In genomic region chr13:59875637-59876036, GRCm38 (mm10) we compare ENCODE assay signal across 11 mouse cellular contexts. TPM values are rescaled to one million over a fixed set of nuclear protein-coding genes. Genes with fewer than 3 reads are reported as not detected.
DNase-seq lines count a peak whose midpoint lies in the region; ATAC-seq and TF ChIP-seq lines count a peak whose summit lies in the region.
"Had no signal": no experiment of that assay in that cellular context is flagged by ENCODE, and none has a peak within 500 bp of the region (broad histone marks: within the 10 kb centered on the region; RNA-seq: fewer than 3 reads in every experiment).

No protein-coding gene starts in this region.

- ATAC-seq in kidney, embryonic 14.5 days (ENCODE audit: low FRiP score, low TSS enrichment), result 0 out of 2 replicates have a peak, but pooled peaks have one; percentile 20
- ATAC-seq in hindbrain, embryonic 13.5 days (ENCODE audit: low FRiP score), result no peak

- no peak overlapping the region for H3K4me3 ChIP-seq in C2C12 (ENCODE audit: insufficient read depth, poor library complexity, severe bottlenecking)
- no peak overlapping the region for H3K4me3 ChIP-seq in kidney, embryonic 14.5 days (ENCODE audit: low read length)
- no peak overlapping the region for H3K4me3 ChIP-seq in hindbrain, embryonic 13.5 days
- H3K4me3 ChIP-seq: layer of hippocampus, adult 2 months; midbrain, embryonic 12.5 days had no signal

- no peak overlapping the region for H3ac ChIP-seq in C2C12 (ENCODE audit: control insufficient read depth, insufficient read length, low read depth)

- no peaks in the 10 kb centered on the region for H3K79me2 ChIP-seq in C2C12 (ENCODE audit: control insufficient read depth, insufficient read depth)

- H3K9me3 ChIP-seq in kidney, embryonic 14.5 days (ENCODE audit: control insufficient read depth, low read length), result no peaks in the 10 kb centered on the region
- no peaks in the 10 kb centered on the region for H3K9me3 ChIP-seq in hindbrain, embryonic 13.5 days
- H3K9me3 ChIP-seq: midbrain, embryonic 12.5 days had no signal

- H3K27me3 ChIP-seq in C2C12 (ENCODE audit: control insufficient read depth, insufficient read depth, insufficient read length), result no peaks in the 10 kb centered on the region
- H3K27me3 ChIP-seq in kidney, embryonic 14.5 days (ENCODE audit: control insufficient read depth, insufficient read depth, low read length), result no peaks in the 10 kb centered on the region
- no peaks in the 10 kb centered on the region for H3K27me3 ChIP-seq in hindbrain, embryonic 13.5 days
- H3K27me3 ChIP-seq: midbrain, embryonic 12.5 days had no signal

- TF ChIP-seq CTCF in C2C12 (IDR thresholded peaks at IDR 0.05; ENCODE audit: control insufficient read depth, insufficient read depth, insufficient read length), result no peak

- no peak overlapping the region for H3K4me2 ChIP-seq in kidney, embryonic 14.5 days (replicated peaks; ENCODE audit: low read depth, low read length)
- no peak overlapping the region for H3K4me2 ChIP-seq in hindbrain, embryonic 13.5 days
- H3K4me2 ChIP-seq: midbrain, embryonic 12.5 days had no signal

- H3K27ac ChIP-seq in kidney, embryonic 14.5 days (ENCODE audit: low read depth, low read length), result no peak overlapping the region
- H3K27ac ChIP-seq in hindbrain, embryonic 13.5 days, result no peak overlapping the region
- H3K27ac ChIP-seq: layer of hippocampus, adult 2 months; midbrain, embryonic 12.5 days had no signal

- peak; percentile 32 for DNase-seq in gastrocnemius, postnatal 25 days
- no peak for DNase-seq in gastrocnemius, adult 8-10 months (ENCODE audit: low spot score in 2 of 2)
- DNase-seq in lung, postnatal 36 days, result peak; percentile 61
- no peak for DNase-seq in spleen, postnatal 14 days (ENCODE audit: low spot score in 2 of 2)
- no peak for DNase-seq in embryo, embryonic 10.5 days (ENCODE audit: low spot score)
- DNase-seq: adrenal gland, postnatal 10 days had no signal

- no peaks in the 10 kb centered on the region for H3K36me3 ChIP-seq in C2C12 (ENCODE audit: control insufficient read depth, insufficient read depth)
- H3K36me3 ChIP-seq in kidney, embryonic 14.5 days (ENCODE audit: control insufficient read depth, insufficient read depth, low read length), result no peaks in the 10 kb centered on the region
- no peaks in the 10 kb centered on the region for H3K36me3 ChIP-seq in hindbrain, embryonic 13.5 days
- H3K36me3 ChIP-seq: midbrain, embryonic 12.5 days had no signal

- H3K79me3 ChIP-seq in C2C12 (ENCODE audit: low read depth), result no peaks in the 10 kb centered on the region

- H3K9ac ChIP-seq in kidney, embryonic 14.5 days (ENCODE audit: low read depth, low read length), result no peak overlapping the region
- H3K9ac ChIP-seq in hindbrain, embryonic 13.5 days, result no peak overlapping the region
- H3K9ac ChIP-seq: midbrain, embryonic 12.5 days had no signal

- WGBS in kidney, embryonic 14.5 days, result 30% methylated on average over 2 of the region's 2 CpGs
- 57% methylated on average over 2 of the region's 2 CpGs for WGBS in hindbrain, embryonic 13.5 days

- peaks cover 9% of the 10 kb centered on the region for H3K4me1 ChIP-seq in kidney, embryonic 14.5 days (ENCODE audit: control insufficient read depth, insufficient read depth, low read length)
- H3K4me1 ChIP-seq in hindbrain, embryonic 13.5 days (replicated peaks), result 0 out of 2 replicates have a peak, but pooled peaks cover 8% of the 10 kb centered on the region
- H3K4me1 ChIP-seq: midbrain, embryonic 12.5 days had no signal

TF ChIP-seq in C2C12, 6 proteins besides CTCF, POLR2A, EP300 and RAD21:
- no peak for TF ChIP-seq MAX (IDR thresholded peaks at IDR 0.05)
- peak; percentile 56 for TF ChIP-seq MYOD1 (IDR thresholded peaks at IDR 0.05; ENCODE audit: control insufficient read depth, insufficient read length, low read depth)
- TF ChIP-seq USF1 (IDR thresholded peaks at IDR 0.05; ENCODE audit: low read depth), result peak; percentile 65
- TF ChIP-seq FOSL1 (IDR thresholded peaks at IDR 0.05; ENCODE audit: insufficient read depth, low read length, poor library complexity, severe bottlenecking), result no peak
- TF ChIP-seq CEBPB (IDR thresholded peaks at IDR 0.05; ENCODE audit: low read depth), result peak; percentile 86
TF ChIP-seq in C2C12: peak in this region for 3.

RNA-seq across cellular contexts. Expression of gene Tut7, which starts 52.7 kb away (rescaled TPM):
- 10 to 100 TPM; 38.7 to 40.8 TPM for total RNA-seq in gastrocnemius, postnatal 25 days (2021)
- 10 to 100 TPM; 28.7 to 42.3 (median 34.5) TPM for total RNA-seq in gastrocnemius, adult 8-10 months (2022)
- polyA plus RNA-seq in C2C12 (2012; fragmentation: generic; extraction: Trizol), result 13.7 TPM
- 23.6 and 43.9 TPM in 2 replicates for polyA plus RNA-seq in kidney, embryonic 14.5 days (2014; fragmentation: Nextera tagmentation; extraction: Ambion mirVana)
- polyA plus RNA-seq in hindbrain, embryonic 13.5 days (2015; fragmentation: Nextera tagmentation; extraction: Ambion mirVana), result 51.5 and 53.1 TPM in 2 replicates

Comparison
In these comparisons a context has a peak if more than half of its experiments do, and no peak if none do; other contexts are left out.
1. DNase-seq: peak in gastrocnemius, postnatal 25 days (single experiment) and lung, postnatal 36 days (single experiment); none in gastrocnemius, adult 8-10 months (0 of 2), spleen, postnatal 14 days (0 of 2) and embryo, embryonic 10.5 days (single experiment).